Mouse (Mus musculus): ENCODE data around the gene Snd1. TPM values are rescaled to one million over a fixed set of nuclear protein-coding genes. Genes with fewer than 3 reads are reported as not detected.

The Snd1 gene
- polyA plus RNA-seq, 1 experiment from 2014 or later: 56.1 TPM

DNA sequence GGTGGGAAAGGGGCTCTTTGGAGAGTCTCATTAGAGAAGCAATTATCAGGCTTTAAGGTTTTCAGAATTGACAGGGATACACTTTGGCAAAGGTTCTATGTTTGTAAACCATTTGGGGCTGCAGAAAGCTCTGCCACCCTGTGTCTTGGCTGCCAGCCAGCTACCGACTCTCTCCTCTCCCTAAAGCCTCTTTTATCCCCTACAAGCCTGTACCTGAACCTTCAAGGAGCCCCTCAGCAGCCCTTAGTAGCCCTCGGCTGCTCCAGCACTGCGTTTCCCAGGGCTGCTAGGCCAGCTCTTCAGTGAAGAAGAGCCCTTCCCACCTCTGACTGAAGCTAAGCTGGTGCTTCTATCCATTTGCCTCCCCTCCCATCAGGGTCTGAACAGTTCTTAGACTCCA is 378.2 kb downstream of the Snd1 start:
- no peak overlapping the region for H3K4me3 ChIP-seq (ENCODE audit: low read depth, low read length)
- 70% methylated on average over 3 of the region's 3 CpGs for WGBS (ENCODE audit: insufficient replicate concordance)
- H3K27ac ChIP-seq (ENCODE audit: low read length): no peak overlapping the region
- peaks cover 5% of the 10 kb centered on the region; the same call in 1 of the 2 replicates for H3K4me1 ChIP-seq (ENCODE audit: control insufficient read depth, low read depth, low read length)
- H3K9ac ChIP-seq (ENCODE audit: low read depth, low read length): no peak overlapping the region
- H3K36me3 ChIP-seq (ENCODE audit: control insufficient read depth, insufficient read depth): no peaks in the 10 kb centered on the region
- ATAC-seq (ENCODE audit: low read depth): no peak
- no peak overlapping the region for H3K4me2 ChIP-seq (ENCODE audit: low read depth, low read length)
- no peaks in the 10 kb centered on the region for H3K9me3 ChIP-seq (replicated peaks; ENCODE audit: control insufficient read depth, low read length)
- no peaks in the 10 kb centered on the region for H3K27me3 ChIP-seq (ENCODE audit: control insufficient read depth, insufficient read depth, low read depth, low read length)

DNA sequence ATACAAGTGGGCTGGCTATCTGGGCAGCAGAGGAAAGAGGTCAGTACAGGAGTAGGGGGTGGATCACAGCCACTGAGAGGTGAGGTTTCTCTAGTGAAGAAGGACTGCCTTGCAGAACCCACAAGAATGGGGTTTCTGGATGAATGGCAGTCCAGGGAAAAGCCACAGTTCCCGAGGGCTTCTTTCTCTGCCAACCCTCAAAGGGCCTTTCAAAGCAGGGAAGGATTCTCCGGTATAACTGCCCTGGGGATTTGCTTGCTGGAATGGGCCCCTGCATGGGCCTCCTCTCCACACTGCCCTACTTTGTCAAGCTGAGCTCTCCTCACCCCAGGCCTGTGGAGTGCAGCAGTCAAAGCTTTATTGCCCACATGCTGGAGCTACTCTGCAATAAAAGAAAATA is 378.7 kb downstream of the Snd1 start:
- ATAC-seq (ENCODE audit: low read depth): no peak
- Histone ChIP-seq H3K4me3 (ENCODE audit: low read depth, low read length) (no peak overlapping the region), H3K4me2 (ENCODE audit: low read depth, low read length) (no peak overlapping the region), H3K27me3 (ENCODE audit: control insufficient read depth, insufficient read depth, low read depth, low read length) (no peaks in the 10 kb centered on the region), H3K4me1 (ENCODE audit: control insufficient read depth, low read depth, low read length) (peaks cover 5% of the 10 kb centered on the region; the same call in 1 of the 2 replicates), H3K9me3 (replicated peaks; ENCODE audit: control insufficient read depth, low read length) (no peaks in the 10 kb centered on the region), H3K9ac (ENCODE audit: low read depth, low read length) (no peak overlapping the region), H3K27ac (ENCODE audit: low read length) (no peak overlapping the region), H3K36me3 (ENCODE audit: control insufficient read depth, insufficient read depth) (no peaks in the 10 kb centered on the region)
- WGBS (ENCODE audit: insufficient replicate concordance): 77% methylated on average over 2 of the region's 2 CpGs

DNA sequence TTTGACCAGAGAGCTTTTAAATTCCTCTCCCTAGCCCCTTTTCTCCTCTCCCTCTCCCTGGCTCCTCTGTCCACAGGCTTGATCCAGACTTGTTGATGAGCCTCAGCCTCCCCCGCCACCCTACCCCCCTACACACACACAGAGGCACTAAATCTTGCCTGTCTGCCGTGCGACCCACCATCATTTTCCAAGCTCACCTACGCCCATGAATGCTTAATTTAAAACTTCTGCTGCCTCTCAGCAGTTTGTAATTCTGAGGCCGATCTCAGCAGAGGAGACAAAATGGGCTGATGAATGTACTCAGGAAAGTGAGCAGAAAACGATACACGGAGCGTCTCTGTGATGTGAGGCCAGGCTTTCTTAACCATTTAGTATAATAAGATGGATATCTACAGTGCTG is 379.7 kb downstream of the Snd1 start:
- Histone ChIP-seq H3K27me3 (ENCODE audit: control insufficient read depth, insufficient read depth, low read depth, low read length) (no peaks in the 10 kb centered on the region), H3K4me3 (ENCODE audit: low read depth, low read length) (no peak overlapping the region), H3K27ac (ENCODE audit: low read length) (no peak overlapping the region), H3K4me1 (ENCODE audit: control insufficient read depth, low read depth, low read length) (peaks cover 5% of the 10 kb centered on the region; the same call in 1 of the 2 replicates), H3K4me2 (ENCODE audit: low read depth, low read length) (no peak overlapping the region), H3K36me3 (ENCODE audit: control insufficient read depth, insufficient read depth) (no peaks in the 10 kb centered on the region), H3K9me3 (replicated peaks; ENCODE audit: control insufficient read depth, low read length) (no peaks in the 10 kb centered on the region), H3K9ac (ENCODE audit: low read depth, low read length) (no peak overlapping the region)
- no peak for ATAC-seq (ENCODE audit: low read depth)
- 86% methylated on average over 8 of the region's 8 CpGs for WGBS (ENCODE audit: insufficient replicate concordance)

DNA sequence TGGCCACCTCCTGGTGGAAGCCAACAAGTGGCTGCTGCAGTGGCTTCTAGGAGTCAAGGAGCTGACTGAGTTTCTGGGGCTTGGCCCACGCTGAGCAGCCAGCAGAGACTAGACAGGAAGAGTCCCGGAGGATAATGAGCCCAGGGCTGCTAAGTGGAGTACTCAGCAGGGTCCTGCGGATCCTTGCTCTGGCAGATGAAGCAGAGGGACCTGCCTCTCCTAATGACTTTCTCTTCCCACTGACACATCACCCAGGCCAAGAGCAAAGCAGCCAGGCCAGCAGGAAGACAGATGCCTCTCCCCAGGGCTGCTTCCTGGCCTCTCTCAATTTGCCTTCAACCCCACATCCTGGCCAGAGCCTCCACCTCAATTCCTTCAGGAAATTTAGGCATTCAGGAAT is 380.5 kb downstream of the Snd1 start:
- no peaks in the 10 kb centered on the region for H3K27me3 ChIP-seq (ENCODE audit: control insufficient read depth, insufficient read depth, low read depth, low read length)
- peaks cover 5% of the 10 kb centered on the region; the same call in 1 of the 2 replicates for H3K4me1 ChIP-seq (ENCODE audit: control insufficient read depth, low read depth, low read length)
- H3K36me3 ChIP-seq (ENCODE audit: control insufficient read depth, insufficient read depth): no peaks in the 10 kb centered on the region
- no peak overlapping the region for H3K4me3 ChIP-seq (ENCODE audit: low read depth, low read length)
- ATAC-seq (ENCODE audit: low read depth): no peak
- H3K9me3 ChIP-seq (replicated peaks; ENCODE audit: control insufficient read depth, low read length): no peaks in the 10 kb centered on the region
- no peak overlapping the region for H3K9ac ChIP-seq (ENCODE audit: low read depth, low read length)
- no peak overlapping the region for H3K4me2 ChIP-seq (ENCODE audit: low read depth, low read length)
- H3K27ac ChIP-seq (ENCODE audit: low read length): no peak overlapping the region
- WGBS (ENCODE audit: insufficient replicate concordance): 56% methylated on average over 3 of the region's 3 CpGs

DNA sequence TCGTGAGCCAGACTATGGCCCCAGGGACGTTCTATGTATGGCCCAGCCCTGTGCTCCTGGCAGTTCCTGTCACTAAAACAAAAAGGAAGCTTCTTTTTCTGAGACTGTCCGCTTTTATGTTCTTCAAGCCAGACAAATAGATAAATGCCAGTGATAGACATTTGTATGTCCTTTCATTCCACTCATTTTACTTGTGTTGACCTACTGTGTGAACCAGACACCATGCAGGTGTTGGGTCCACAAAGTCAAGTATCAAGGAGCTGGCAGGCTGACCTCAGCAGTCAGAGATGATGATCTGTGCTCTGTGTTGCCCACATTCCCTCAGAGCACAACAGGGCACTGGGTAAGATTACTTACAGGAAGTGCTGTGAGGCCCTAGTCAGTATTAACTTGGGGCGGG is 381.9 kb downstream of the Snd1 start:
- 35% methylated on average over 4 of the region's 4 CpGs for WGBS (ENCODE audit: insufficient replicate concordance)
- Histone ChIP-seq H3K9me3 (replicated peaks; ENCODE audit: control insufficient read depth, low read length) (no peaks in the 10 kb centered on the region), H3K4me1 (ENCODE audit: control insufficient read depth, low read depth, low read length) (peaks cover 5% of the 10 kb centered on the region; the same call in 1 of the 2 replicates), H3K9ac (ENCODE audit: low read depth, low read length) (no peak overlapping the region), H3K4me2 (ENCODE audit: low read depth, low read length) (no peak overlapping the region), H3K4me3 (ENCODE audit: low read depth, low read length) (no peak overlapping the region), H3K27me3 (ENCODE audit: control insufficient read depth, insufficient read depth, low read depth, low read length) (no peaks in the 10 kb centered on the region), H3K27ac (ENCODE audit: low read length) (no peak overlapping the region), H3K36me3 (ENCODE audit: control insufficient read depth, insufficient read depth) (no peaks in the 10 kb centered on the region)
- no peak for ATAC-seq (ENCODE audit: low read depth)

DNA sequence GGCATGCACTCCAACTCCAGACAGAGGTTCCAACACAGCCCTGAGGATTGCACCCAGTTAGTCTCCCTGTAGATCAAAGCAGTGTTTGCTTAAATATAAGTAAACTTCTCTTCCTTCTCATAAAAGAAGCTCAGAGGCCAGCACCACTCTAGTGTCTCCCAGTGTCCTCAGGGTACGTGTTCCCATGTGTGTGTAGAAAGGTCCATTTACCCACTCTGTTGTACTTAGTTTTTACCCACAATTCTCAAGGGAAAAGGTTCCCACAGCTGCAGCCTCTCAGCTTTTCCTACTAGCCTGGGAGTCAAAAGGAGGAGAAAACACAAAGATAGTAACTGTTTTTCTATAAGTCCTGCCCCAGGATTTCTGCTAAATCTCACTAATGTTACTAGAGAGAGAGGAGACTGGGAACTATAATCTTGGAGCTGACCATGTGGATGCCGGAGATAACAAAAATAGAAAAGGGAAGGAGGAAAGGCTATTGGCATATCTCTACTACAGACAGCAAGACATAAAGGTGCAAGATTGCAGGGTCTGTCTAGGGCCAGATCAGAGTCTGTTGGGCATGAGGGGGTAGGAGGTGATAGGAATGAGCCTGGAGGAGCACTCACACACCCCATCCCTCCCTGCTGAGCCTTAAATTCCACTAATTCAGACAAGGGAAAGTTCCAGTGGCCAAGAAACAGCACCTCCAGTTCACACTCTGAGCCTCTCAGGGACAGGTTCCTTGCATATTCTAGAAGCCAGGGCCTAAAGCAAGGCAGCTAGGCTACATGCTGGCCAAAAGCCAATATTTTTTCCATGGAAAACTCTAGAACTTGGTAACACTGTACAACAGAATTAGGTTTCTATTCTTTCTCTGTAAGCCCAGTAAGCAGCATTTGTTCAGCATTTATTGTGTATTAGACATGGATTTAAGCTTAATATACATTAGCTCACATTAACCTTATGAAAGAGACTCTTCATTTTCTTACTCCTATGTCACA is 382.6 kb downstream of the Snd1 start:
- Histone ChIP-seq H3K9me3 (replicated peaks; ENCODE audit: control insufficient read depth, low read length) (no peaks in the 10 kb centered on the region), H3K4me2 (ENCODE audit: low read depth, low read length) (no peak overlapping the region), H3K9ac (ENCODE audit: low read depth, low read length) (no peak overlapping the region), H3K36me3 (ENCODE audit: control insufficient read depth, insufficient read depth) (no peaks in the 10 kb centered on the region), H3K4me3 (ENCODE audit: low read depth, low read length) (no peak overlapping the region), H3K4me1 (ENCODE audit: control insufficient read depth, low read depth, low read length) (peaks cover 5% of the 10 kb centered on the region; the same call in 1 of the 2 replicates), H3K27me3 (ENCODE audit: control insufficient read depth, insufficient read depth, low read depth, low read length) (no peaks in the 10 kb centered on the region), H3K27ac (ENCODE audit: low read length) (no peak overlapping the region)
- no peak for ATAC-seq (ENCODE audit: low read depth)
- 20% methylated on average over 2 of the region's 2 CpGs for WGBS (ENCODE audit: insufficient replicate concordance)

DNA sequence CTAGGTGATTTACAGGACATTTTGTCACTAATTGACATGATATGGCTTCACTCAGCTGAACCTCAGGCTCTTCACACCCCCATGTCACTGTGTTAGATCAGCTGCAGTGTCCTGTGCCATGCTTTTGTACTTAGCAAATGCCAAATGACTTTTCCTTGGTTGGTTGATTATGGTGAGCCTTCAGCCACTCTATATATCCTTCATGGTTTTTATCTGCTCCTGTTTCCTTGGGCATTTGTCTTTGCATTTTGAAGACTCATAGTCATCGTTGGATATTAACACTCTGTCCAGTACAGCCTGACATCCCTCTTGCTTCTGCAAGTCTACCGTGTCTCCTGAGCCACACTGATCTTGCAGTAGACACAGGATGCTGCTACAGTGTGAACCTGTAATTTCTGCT is 384.2 kb downstream of the Snd1 start:
- ATAC-seq (ENCODE audit: low read depth): no peak
- H3K27ac ChIP-seq (ENCODE audit: low read length): no peak overlapping the region
- no peaks in the 10 kb centered on the region for H3K27me3 ChIP-seq (ENCODE audit: control insufficient read depth, insufficient read depth, low read depth, low read length)
- H3K9me3 ChIP-seq (replicated peaks; ENCODE audit: control insufficient read depth, low read length): no peaks in the 10 kb centered on the region
- H3K4me3 ChIP-seq (ENCODE audit: low read depth, low read length): no peak overlapping the region
- no peak overlapping the region for H3K9ac ChIP-seq (ENCODE audit: low read depth, low read length)
- no peaks in the 10 kb centered on the region for H3K36me3 ChIP-seq (ENCODE audit: control insufficient read depth, insufficient read depth)
- H3K4me1 ChIP-seq (ENCODE audit: control insufficient read depth, low read depth, low read length): peaks cover 5% of the 10 kb centered on the region; the same call in 1 of the 2 replicates
- no peak overlapping the region for H3K4me2 ChIP-seq (ENCODE audit: low read depth, low read length)
- WGBS (ENCODE audit: insufficient replicate concordance): 69% methylated on average over 2 of the region's 2 CpGs

DNA sequence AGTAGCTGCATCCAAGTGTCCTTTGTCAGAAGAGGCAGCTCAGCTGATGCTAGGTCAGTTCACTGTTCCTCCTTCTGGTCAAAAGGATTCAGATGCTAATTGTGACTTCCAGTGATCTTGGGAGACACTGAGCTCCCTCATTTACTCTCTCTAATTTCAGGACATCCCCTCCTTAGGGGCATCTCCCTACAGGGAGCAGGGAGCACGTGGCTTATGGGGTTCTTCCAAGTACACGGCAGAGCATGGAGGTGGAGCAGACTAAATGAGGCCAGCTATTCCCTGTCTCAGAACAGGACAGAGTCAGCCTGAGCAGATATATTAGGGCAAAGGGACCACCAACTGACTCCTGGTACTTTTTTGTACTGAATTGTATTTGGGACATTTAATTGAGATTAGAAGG is 385.5 kb downstream of the Snd1 start:
- Histone ChIP-seq H3K4me2 (ENCODE audit: low read depth, low read length) (no peak overlapping the region), H3K4me1 (ENCODE audit: control insufficient read depth, low read depth, low read length) (peaks cover 5% of the 10 kb centered on the region; the same call in 1 of the 2 replicates), H3K4me3 (ENCODE audit: low read depth, low read length) (no peak overlapping the region), H3K9me3 (replicated peaks; ENCODE audit: control insufficient read depth, low read length) (no peaks in the 10 kb centered on the region), H3K36me3 (ENCODE audit: control insufficient read depth, insufficient read depth) (no peaks in the 10 kb centered on the region), H3K27me3 (ENCODE audit: control insufficient read depth, insufficient read depth, low read depth, low read length) (no peaks in the 10 kb centered on the region), H3K27ac (ENCODE audit: low read length) (no peak overlapping the region), H3K9ac (ENCODE audit: low read depth, low read length) (no peak overlapping the region)
- ATAC-seq (ENCODE audit: low read depth): no peak
- WGBS (ENCODE audit: insufficient replicate concordance): 77% methylated on average over 2 of the region's 2 CpGs

DNA sequence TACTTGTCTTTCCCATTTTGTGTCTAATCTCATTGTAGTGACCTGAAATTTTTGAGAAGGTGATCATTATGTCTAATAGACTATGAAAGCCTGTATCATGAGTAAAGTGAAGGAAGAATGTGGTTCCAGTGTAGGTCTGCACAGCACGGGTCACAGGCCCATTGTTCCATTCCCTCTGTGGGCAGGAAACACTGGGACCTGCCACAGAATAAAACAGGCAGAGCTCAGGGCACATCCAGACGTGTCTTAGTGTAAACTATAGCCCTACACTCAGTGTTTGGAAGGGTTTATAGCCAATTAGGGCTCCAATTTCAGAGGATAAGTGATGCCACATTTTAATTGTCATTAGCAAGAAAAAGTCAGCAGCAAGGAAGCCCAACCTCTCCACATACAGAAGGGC is 386.0 kb downstream of the Snd1 start:
- no peak for ATAC-seq (ENCODE audit: low read depth)

More for the DNA sequence above, 386.0 kb downstream of the Snd1 start:
- no peaks in the 10 kb centered on the region for H3K27me3 ChIP-seq (ENCODE audit: control insufficient read depth, insufficient read depth, low read depth, low read length)
- H3K9ac ChIP-seq (ENCODE audit: low read depth, low read length): no peak overlapping the region
- no peak overlapping the region for H3K4me2 ChIP-seq (ENCODE audit: low read depth, low read length)
- no peak overlapping the region for H3K4me3 ChIP-seq (ENCODE audit: low read depth, low read length)
- H3K27ac ChIP-seq (ENCODE audit: low read length): no peak overlapping the region
- H3K4me1 ChIP-seq (ENCODE audit: control insufficient read depth, low read depth, low read length): peaks cover 5% of the 10 kb centered on the region; the same call in 1 of the 2 replicates
- 40% methylated on average over 2 of the region's 2 CpGs for WGBS (ENCODE audit: insufficient replicate concordance)
- H3K9me3 ChIP-seq (replicated peaks; ENCODE audit: control insufficient read depth, low read length): no peaks in the 10 kb centered on the region
- no peaks in the 10 kb centered on the region for H3K36me3 ChIP-seq (ENCODE audit: control insufficient read depth, insufficient read depth)

All from liver, embryonic 16.5 days (tissue).